Mouse (Mus musculus) embryonic facial prominence, embryonic 11.5 days (tissue): Measurements from ENCODE around the gene Bpifa6. TPM values are rescaled to one million over a fixed set of nuclear protein-coding genes. Genes with fewer than 3 reads are reported as not detected.

Experiments
- ATAC-seq: fragments of 200-750 bp; cut with Nextera tagmentation; replicated peaks from 2 replicates; pipeline ENCODE4 v1.8.0; 2017; ENCODE audit warnings: low read depth; ENCODE audit not compliant: insufficient number of reproducible peaks, low FRiP score, low TSS enrichment
- DNase-seq: peaks from one replicate; pipeline ENCODE4 v3.0.0-alpha.2; 2015; ENCODE audit warnings: low spot score
- H3K27ac ChIP-seq: fragments of 300-500 bp; sonication (generic); replicated peaks from 2 replicates; pipeline ENCODE4 v1.5.1; 2014; ENCODE audit warnings: mild to moderate bottlenecking, low read depth, low read length, control low read depth
- H3K27me3 ChIP-seq: fragments of 300-500 bp; sonication (generic); 2 replicates; pipeline ENCODE4 v1.6.1; 2014; ENCODE audit warnings: mild to moderate bottlenecking, low read length, moderate library complexity, mixed read lengths; ENCODE audit not compliant: control insufficient read depth, insufficient read depth
- H3K36me3 ChIP-seq: fragments of 300-500 bp; sonication (generic); replicated peaks from 2 replicates; pipeline ENCODE4 v1.6.1; 2014; ENCODE audit warnings: low read depth, mild to moderate bottlenecking, low read length, moderate library complexity, mixed read lengths; ENCODE audit not compliant: control insufficient read depth, insufficient read depth
- H3K4me1 ChIP-seq: fragments of 300-500 bp; sonication (generic); 2 replicates; pipeline ENCODE4 v1.6.1; 2014; ENCODE audit warnings: low read length, mixed read lengths; ENCODE audit not compliant: control insufficient read depth, insufficient read depth
- H3K4me2 ChIP-seq: fragments of 300-500 bp; sonication (generic); 2 replicates; pipeline ENCODE4 v1.6.1; 2014; ENCODE audit warnings: low read depth, mild to moderate bottlenecking, control low read depth, low read length, moderate library complexity
- H3K4me3 ChIP-seq: fragments of 300-500 bp; sonication (generic); 2 replicates; pipeline ENCODE4 v1.5.1; 2014; ENCODE audit warnings: low read depth, low read length, control low read depth
- H3K9ac ChIP-seq: fragments of 300-500 bp; sonication (generic); replicated peaks from 2 replicates; pipeline ENCODE4 v1.6.1; 2014; ENCODE audit warnings: mild to moderate bottlenecking, control low read depth, low read length
- H3K9me3 ChIP-seq: fragments of 300-500 bp; sonication (generic); replicated peaks from 2 replicates; pipeline ENCODE4 v1.6.1; 2016; ENCODE audit warnings: mild to moderate bottlenecking, low read length, inconsistent platforms, mixed read lengths; ENCODE audit not compliant: control insufficient read depth
- WGBS: fragments of 180-500 bp; shearing (Covaris S2); extraction: QIAGEN DNeasy Blood & Tissue Kit; methylation state at CpG from one replicate; pipeline ENCODE4 v1.1.7; 2014; 5-methylcytosine and 5-hydroxymethylcytosine counted together
- polyA plus RNA-seq: library from polyadenylated mRNA; unstranded; fragments of >200 nt; fragmentation: Nextera tagmentation; extraction: Ambion mirVana; gene quantifications from 2 replicates; pipeline ENCODE4 v1.2.1, GENCODE M21; 2014

Gene Bpifa6
- polyA plus RNA-seq, 1 experiment from 2014 or later = not detected

DNA sequence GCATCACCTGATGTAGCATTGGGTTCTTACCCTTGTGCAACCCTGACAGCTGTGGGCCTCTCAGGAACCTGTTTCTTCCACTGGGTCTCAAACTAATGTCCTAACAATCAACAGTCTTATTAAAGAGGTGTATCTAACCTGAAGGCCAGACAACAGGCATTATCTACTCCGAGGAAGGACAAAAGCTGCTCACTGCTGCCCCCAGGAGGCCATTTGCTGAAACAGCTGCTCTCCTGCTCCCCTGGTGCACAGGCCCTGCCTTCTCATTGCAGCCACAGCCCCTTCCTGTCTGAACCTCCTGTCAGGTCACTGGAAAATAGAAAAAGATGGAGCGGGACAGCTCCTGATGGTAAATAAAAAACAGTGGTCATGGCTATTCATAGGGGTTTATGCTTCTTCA is 64.2 kb downstream of the Bpifa6 start:
- Histone ChIP-seq H3K4me2 (no peak overlapping the region), H3K36me3 (no peaks in the 10 kb centered on the region), H3K27me3 (no peaks in the 10 kb centered on the region), H3K4me1 (no peaks in the 10 kb centered on the region), H3K9me3 (no peaks in the 10 kb centered on the region), H3K9ac (no peak overlapping the region), H3K27ac (no peak overlapping the region), H3K4me3 (no peak overlapping the region)
- DNase-seq = peak; percentile 42
- 54% methylated on average over 2 of the region's 2 CpGs for WGBS
- no peak for ATAC-seq

DNA sequence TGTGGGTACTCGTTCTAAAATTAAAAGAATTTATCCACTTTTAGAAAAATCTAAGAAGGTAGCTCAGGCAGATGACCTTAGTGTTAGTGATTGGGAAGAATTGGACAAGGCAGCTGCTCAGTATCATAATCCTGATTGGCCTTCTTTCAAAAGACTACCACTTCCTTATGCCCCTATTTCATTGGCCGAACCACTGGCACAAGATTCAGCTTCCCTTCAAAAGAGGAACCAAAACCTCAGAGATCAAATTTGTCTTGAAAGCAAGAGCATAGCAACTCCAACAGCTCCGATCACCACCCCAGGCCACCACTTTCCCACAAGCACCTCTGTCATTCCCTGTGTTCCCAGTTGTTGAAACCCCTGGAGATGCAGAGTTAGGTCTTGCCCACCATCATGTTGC is 70.0 kb downstream of the Bpifa6 start:
- Histone ChIP-seq H3K27ac (no peak overlapping the region), H3K9ac (no peak overlapping the region), H3K4me1 (no peaks in the 10 kb centered on the region), H3K27me3 (no peaks in the 10 kb centered on the region), H3K4me2 (no peak overlapping the region), H3K4me3 (no peak overlapping the region), H3K9me3 (no peaks in the 10 kb centered on the region), H3K36me3 (no peaks in the 10 kb centered on the region)
- ATAC-seq = no peak
- DNase-seq = no peak
- 86% methylated on average over 3 of the region's 3 CpGs for WGBS

Other genes with a start within 250 kb of the Bpifa6 start
- 340 and 368 TPM in 2 replicates for gene Mapre1, start 233.7 kb upstream of the Bpifa6 start, polyA plus RNA-seq
- gene Efcab8, start 195.0 kb upstream of the Bpifa6 start, polyA plus RNA-seq = not detected in 2 replicates
- not detected in 2 replicates for gene Sun5, start 103.9 kb upstream of the Bpifa6 start, polyA plus RNA-seq
- gene Bpifb2, start 99.9 kb upstream of the Bpifa6 start, polyA plus RNA-seq = not detected in 2 replicates
- not detected in 2 replicates for gene Bpifb6, start 74.6 kb upstream of the Bpifa6 start, polyA plus RNA-seq
- gene Bpifb3, start 56.7 kb upstream of the Bpifa6 start, polyA plus RNA-seq = not detected in 2 replicates
- 0.18 TPM in 1 of 2 replicates, not detected in the other for gene Bpifb4, start 36.7 kb upstream of the Bpifa6 start, polyA plus RNA-seq
- gene Bpifa2, start 33.3 kb downstream of the Bpifa6 start, polyA plus RNA-seq = not detected in 2 replicates
- not detected in 2 replicates for gene Bpifa3, start 155.4 kb downstream of the Bpifa6 start, polyA plus RNA-seq
- gene Bpifa1, start 167.9 kb downstream of the Bpifa6 start, polyA plus RNA-seq = not detected in 2 replicates
- not detected in 2 replicates for gene Bpifa5, start 187.7 kb downstream of the Bpifa6 start, polyA plus RNA-seq
- gene Bpifb1, start 215.9 kb downstream of the Bpifa6 start, polyA plus RNA-seq = not detected in 2 replicates
- 0.29 TPM in 2 replicates for gene Bpifb5, start 248.8 kb downstream of the Bpifa6 start, polyA plus RNA-seq